Comparison of ENCODE assay signal across 16 mouse cellular contexts in genomic region chr6:89381851-89382250, GRCm38 (mm10).
"Had no signal": no experiment of that assay in that cellular context is flagged by ENCODE, and none has a peak within 500 bp of the region (broad histone marks: within the 10 kb centered on the region; RNA-seq: fewer than 3 reads in every experiment).

No protein-coding gene starts in this region.

- H3K4me3 ChIP-seq: limb, embryonic 12.5 days; liver, embryonic 12.5 days; lung, embryonic 15.5 days; megakaryocyte, embryonic 14.5 days; myocyte; neural tube, embryonic 15.5 days had no signal

- H3K36me3 ChIP-seq: limb, embryonic 12.5 days; liver, embryonic 12.5 days; lung, embryonic 15.5 days had no signal

- H3K4me1 ChIP-seq: limb, embryonic 12.5 days; liver, embryonic 12.5 days; lung, embryonic 15.5 days; neural tube, embryonic 15.5 days had no signal

- H3K27ac ChIP-seq: kidney, postnatal 0 days; limb, embryonic 12.5 days; liver, embryonic 12.5 days; lung, embryonic 15.5 days; macrophage; neural tube, embryonic 15.5 days; stomach, postnatal 0 days had no signal

- H3K9ac ChIP-seq: limb, embryonic 12.5 days; liver, embryonic 12.5 days; lung, embryonic 15.5 days; neural tube, embryonic 15.5 days had no signal

- H3K9me3 ChIP-seq: limb, embryonic 12.5 days; liver, embryonic 12.5 days; lung, embryonic 15.5 days; megakaryocyte, embryonic 14.5 days; neural tube, embryonic 15.5 days had no signal

- H3K4me2 ChIP-seq: limb, embryonic 12.5 days; liver, embryonic 12.5 days; lung, embryonic 15.5 days; neural tube, embryonic 15.5 days had no signal

- H3K27me3 ChIP-seq: limb, embryonic 12.5 days; lung, embryonic 15.5 days; neural tube, embryonic 15.5 days had no signal

- DNase-seq: kidney, adult 2 months; layer of hippocampus, adult 9-11 months; layer of hippocampus, postnatal 36 days; lung, postnatal 14 days; midbrain, embryonic 14.5 days; right cerebral cortex, adult 18-20 months; thymus, postnatal 4 days had no signal

- ATAC-seq: liver, embryonic 12.5 days had no signal
